Mouse (Mus musculus) ES-CJ7 (cell line): ENCODE results near the gene Mgat4d.
"Not testable (repeated sequence)": the region's sequence is repeated elsewhere in the genome, so short reads cannot be mapped to it uniquely, and the experiment has no call there.

Experiments
- DNase-seq: peaks from one replicate; pipeline ENCODE4 v3.0.0; 2011; ENCODE audit warnings: low read depth, low spot score

The Mgat4d gene

DNA sequence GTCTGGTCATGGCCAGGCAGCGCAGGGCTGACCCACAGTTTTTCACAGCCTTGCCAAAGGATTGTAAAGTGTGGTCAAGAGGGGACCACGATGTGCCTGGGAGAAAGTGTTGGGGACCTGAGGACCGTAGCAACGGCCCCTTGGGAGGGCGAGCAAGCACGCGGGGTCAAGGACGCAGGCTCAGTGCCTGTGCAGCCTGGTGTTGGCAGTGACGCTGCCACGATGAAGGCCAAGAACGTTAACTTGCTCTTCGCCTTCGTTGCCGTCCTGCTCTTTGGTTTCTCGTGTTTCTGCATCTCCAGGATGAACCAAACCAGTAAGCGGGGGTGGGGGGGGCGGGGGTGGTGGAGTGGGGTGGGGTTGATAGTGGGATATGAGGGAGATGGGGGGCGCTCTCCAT lies at the start of gene Mgat4d:
Mgat4d (plus strand) TSS at position 209 of the 400 bp plus-strand sequence.
- no peak for DNase-seq

DNA sequence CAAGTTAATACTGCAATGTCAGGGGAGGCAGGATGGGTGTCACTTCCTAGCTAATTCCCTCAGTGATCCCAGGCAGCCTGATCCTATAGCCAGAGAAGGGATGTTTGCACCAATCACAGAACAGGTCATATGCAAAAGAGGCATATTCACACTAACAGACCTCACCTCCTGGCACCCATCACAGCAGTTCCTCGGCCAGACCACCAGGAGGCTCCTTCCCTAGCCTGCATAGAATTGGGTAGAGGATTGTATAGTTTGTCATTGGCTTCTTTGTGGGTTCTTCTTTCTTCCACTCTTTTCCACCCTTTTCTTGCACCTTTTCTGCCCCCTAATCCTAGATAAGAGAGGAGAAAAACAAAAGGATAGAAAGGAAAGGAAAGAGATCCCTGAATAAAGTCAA lies 48.1 kb upstream of the Mgat4d start:
- peak; percentile 72 for DNase-seq

DNA sequence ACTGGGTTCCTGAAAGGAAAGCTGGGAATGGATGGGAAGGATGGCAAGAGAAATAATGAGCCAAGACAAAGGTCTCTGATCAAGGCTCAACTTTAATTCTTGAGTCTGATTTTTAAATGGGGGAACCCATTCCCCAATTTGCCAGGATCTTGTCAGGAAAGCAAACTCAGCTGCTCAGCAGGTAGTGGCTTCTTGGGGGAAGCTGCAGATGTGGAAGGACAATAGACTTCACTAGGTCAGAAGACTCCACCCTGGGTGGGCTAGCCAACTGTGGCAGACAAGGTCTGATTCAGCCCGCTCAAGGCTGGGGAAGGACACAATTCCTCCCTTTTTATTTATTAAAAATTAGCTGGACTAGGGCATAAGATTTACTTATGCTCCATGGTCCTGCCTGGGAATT lies 43.3 kb upstream of the Mgat4d start:
- peak; percentile 70 for DNase-seq

DNA sequence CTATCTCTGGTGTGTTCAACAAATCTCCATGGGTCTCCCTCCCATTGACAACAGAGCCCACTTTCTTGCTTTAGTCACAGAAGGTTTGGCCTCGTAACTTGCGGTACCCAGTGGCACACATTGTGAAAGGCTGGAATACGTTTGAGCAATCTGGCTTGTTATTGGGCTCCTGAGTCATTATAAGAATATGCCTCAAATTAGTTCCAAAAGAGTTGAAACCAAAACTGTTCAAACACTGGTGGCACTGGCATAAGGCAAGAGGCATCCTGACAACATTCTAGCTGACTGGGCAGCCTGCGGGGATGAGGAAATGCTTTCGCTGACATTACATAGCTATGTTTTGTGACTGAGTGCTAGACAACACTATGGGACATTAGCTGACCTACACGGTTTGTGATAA lies 38.4 kb upstream of the Mgat4d start:
- DNase-seq, result no peak

DNA sequence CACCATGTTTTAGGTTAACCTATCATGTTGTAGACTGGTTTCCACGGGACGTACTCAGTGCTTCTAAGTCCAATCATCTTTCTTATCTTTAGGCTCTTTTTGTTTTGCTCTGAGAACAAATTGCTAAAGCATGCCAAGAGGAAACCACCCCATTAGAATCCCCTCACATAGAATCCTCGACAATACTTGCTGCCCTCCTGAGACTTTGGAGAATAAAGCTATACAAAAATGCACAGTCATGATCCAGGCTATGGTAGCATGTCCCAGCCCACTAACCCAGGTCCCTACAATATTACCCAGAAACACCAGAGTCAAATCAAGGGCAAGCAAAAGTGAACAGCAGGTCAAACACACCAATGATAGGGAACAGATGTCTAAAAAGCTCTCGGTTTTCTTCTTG lies 33.2 kb upstream of the Mgat4d start:
- not testable (repeated sequence) for DNase-seq

DNA sequence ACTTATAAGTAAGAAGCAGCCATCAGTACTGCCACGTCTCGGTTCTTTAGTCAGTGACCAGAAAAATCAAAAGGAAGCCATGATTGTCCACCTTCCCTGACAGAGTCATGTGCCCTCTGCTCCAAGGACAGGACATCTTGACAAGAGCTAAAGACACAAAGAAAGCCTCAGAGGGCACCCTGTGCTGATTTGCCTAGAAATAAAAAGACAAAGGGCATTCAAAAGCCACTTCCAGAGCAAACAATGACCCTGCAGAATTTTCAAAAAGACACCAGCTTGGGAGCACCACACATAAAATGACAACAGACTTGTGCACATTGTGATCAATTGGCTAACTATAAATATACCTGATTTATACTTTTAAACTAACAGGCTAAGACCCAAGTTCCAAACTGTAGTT lies 32.6 kb upstream of the Mgat4d start:
- peak; percentile 49 for DNase-seq

DNA sequence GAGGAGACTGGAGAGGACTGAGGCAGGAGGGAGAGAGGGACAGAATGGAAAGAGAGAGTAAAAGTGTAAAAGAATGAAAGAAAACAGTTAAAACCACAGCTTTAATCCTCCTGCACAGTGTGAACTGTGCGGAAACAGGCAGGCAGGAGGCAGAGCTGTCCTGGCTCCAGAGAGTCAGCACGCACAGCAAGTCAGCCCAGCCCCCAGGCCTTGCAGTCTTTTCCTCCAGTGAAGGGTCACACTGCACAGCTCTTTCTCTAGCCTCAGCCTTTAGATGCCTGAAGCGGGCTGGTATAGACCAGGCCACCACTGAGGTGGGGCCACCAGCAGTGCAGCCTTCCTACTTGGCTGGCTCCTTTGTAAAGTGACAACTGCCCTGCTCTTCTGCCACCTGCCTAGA lies 27.7 kb upstream of the Mgat4d start:
- no peak for DNase-seq

DNA sequence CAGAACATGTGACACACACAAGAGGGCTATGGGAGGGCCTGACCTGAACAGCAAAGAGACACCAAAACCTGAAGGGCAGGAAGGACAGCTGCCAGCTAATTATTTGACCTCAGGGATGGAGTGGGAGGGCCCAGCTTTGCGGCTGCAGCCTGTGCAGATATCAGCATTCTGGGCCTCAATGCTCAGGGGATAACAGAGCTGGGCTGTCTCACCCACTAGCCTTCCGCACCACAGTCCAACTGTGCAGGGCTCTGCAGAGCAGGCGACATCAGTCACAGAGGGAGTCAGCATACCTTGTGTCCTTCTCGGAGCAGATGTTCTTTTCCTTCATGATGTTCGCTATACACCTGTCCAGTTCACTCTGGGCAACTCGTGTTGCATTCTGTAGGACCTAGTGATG lies 25.9 kb upstream of the Mgat4d start:
- no peak for DNase-seq

DNA sequence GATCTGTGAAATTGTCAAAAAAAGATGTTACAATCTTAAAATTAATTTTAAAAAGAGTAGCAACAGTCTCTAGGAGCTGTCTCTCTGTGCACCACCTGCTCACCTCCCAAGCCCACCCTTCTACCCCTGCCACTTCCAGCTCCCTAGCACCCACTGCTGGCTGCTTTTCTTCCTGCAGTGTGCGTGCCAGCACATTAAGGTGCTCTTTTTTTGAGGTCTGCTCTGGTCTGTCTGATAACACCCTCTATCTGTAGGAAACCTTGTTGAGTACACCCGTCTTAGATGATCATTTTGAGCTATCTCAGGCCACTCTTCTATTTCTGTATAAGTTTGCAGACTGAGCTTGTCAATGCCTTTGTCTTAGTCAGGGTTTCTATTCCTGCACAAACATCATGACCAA lies 25.2 kb upstream of the Mgat4d start:
- peak; percentile 48 for DNase-seq

DNA sequence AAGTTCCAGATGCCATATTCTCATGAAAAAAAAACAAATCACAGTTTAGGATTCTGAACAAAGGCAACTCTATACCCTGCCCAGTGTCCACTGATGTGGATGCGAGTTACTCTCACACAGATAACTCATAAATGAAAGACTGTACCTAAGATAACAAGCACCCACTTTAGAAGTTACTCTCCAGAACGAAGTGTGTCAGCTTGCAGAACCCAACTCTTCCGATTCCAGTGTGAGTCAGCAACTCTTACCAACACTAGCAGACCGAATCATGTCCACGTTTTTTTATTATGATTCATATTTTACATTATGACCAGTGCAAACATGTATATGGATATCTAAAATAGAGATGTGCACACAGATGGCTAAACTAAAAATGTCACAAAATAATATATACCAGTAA lies 20.4 kb upstream of the Mgat4d start:
- no peak for DNase-seq

DNA sequence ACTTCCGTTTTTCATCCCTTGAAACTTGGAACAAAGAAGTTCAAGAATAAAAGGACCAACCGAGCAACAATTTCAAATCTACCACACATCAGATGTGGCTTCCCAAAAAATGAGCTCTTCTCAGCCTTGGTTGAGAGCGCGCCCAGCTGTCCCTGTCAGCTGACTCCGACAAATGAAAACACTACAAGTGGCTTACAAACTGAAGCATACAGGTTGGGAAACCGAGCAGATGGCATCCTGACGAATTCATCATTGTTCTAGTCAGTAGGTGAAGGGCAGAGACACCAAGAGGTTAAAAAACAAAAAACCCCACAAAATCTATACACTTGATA lies 16.7 kb upstream of the Mgat4d start:
- peak; percentile 46 for DNase-seq

DNA sequence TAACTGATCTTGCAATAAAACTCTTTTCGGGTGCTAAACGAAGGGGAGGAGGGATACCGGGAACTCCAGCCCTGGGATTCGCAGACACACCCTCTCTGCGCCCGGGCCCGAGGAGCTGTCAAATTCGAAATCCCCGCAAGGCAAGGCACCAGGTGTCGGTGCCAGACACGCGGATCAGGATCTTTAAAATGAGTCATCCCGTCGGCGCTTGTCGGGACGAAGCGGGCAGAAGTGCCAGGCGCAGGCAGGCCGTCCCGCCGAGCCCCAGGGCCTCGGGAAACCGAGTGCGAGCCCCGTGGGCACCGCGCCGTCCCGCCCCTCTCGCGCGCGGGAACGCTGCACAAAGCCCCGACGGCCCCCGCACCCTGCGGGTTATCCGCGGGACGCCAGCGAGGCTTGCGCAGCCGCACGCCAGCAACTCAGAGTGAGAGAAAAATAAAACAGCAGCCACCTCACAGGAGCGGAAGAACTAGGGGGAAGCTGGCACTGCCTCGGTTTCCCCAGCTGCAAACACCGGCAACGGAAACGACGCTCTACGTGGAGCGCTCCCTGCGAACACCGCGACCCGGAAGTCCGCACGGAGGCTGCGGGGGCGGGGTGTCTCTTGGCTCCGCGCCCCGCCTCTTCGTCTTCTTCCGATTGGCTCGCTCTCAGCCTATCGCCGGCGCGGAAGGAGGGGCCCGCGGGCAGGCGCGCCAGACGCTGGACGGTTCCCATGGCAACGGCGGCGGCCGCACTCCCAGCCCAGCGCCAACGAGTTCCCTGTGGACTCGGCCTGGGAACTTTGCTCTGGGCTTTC lies 16.2 kb upstream of the Mgat4d start, which contains the start of gene Elmod2:
Elmod2 (minus strand) TSS at position 588 of the 799 bp plus-strand sequence.
- peak; percentile 95 for DNase-seq

DNA sequence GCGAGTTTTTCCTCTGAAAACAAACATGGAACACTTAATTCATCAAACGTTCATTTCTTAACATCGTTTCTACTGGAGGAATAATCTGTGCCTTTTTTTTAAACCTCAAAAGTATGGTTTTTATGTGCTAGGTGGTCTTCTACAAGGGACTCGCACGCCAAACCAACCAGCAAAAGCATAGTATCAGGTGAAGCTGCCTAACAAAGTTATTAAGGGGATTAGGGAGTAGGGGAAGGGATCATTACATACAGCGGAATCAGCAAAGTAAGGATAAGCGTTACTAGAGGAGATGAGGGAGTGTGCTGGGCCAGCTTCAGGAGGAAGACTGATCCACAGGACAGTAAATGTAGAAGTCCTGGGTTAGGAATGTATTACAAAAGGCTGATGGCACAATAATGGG lies 15.4 kb upstream of the Mgat4d start:
- no peak for DNase-seq

DNA sequence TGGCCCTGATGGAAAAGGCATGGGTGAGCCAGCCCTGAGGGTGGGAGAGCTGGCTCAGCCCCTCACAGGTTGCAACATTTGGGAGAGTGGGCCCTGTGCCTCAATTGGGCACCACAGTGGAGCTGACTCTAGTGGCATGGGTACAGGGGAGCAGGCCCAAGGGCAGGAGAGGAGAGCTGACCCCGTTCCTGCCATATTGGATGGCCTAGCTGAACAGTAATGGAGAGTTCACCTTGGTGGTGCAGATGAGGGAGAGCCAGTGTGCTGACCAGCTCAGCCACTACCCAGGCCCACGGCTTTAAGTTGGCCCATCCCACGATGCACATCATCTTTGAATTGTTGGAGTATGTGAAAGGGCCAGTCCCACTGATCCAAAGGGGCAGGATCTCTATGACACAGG lies 6.2 kb upstream of the Mgat4d start:
- no peak for DNase-seq

DNA sequence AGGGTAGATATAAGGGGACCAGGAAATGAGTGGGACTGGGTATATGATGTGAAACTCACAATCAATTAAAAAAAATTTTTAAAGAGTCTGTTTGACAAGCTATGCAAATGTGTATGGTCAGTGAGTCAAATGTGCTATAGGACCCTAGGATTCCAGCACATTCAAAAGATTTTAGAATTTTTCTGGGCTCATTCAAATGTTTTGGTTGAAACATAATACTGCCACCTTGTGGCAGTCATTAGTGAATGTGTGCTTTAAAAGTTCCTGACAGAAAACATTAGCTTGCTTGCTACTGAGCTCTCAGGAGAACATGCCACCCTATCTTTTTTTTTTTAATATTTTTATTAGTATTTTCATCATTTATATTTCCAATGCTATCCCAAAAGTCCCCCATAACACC lies 5.6 kb upstream of the Mgat4d start:
- DNase-seq, result peak; percentile 38

DNA sequence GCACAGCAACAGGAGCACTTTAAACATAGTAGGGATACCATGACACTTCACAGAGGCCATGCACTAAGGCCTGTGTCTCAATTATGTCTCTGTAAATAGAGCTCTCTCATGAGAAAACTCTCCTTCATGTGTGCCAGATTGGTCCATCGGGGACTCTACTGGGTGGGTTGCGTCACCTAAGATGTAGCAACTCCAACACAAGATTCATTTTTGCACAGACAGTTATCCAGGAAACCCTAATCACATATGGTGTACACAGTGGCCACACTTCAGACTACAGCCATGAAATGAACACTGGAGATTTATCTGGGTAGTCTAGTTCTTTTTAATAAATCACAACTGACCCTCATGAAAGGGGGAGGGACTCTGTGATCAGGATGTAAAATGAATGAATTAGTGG lies 3.0 kb downstream of the Mgat4d start:
- DNase-seq, result no peak

DNA sequence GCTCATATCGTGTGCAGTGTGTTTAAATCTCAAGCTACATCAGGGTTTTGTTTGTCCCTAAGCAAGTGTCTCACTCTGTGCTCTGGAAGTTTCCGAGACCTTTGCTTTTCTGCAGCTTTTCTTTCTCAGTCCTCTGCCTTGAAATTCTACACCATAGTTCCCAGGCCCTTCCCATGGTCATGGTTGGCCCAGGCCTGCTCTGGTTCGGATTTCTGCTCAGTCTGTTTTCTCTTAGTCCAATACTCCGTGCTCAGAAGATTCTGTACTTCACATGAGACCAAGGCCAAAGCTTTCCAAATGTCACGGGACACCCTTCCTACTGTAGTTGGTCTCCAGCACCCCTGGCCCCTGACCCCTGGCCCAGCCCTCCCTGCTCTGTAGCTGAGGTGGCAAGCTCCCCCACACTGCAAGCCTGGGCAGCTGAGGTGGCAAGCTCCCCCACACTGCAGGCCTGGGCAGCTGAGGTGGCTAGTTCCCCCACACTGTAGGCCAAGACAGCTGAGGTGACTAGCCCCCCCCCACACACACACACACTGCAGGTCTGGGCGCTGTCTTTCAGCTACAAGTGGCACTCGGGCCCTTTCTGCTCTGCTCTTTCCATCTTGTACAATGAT lies 15.0 kb downstream of the Mgat4d start:
- no peak for DNase-seq

DNA sequence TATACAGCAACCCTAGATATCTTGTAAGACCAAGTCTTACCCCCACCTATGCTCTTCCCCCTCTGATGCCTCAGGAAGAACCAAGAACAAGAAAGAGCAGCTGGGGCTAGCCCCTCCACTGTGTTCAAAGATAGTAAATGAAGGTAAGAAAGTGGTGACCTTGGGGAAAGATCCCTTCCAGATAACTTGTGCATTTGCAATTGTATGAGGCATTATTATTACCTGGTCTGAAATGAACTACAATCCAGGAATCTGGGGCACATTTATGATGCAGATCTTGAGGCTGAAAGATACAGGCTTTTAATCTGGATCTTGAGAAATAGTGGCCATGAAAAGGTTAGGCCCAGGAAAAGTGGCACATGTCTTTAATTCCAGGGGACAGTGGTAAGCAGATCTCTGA lies 29.0 kb downstream of the Mgat4d start:
- DNase-seq, result peak; percentile 65

DNA sequence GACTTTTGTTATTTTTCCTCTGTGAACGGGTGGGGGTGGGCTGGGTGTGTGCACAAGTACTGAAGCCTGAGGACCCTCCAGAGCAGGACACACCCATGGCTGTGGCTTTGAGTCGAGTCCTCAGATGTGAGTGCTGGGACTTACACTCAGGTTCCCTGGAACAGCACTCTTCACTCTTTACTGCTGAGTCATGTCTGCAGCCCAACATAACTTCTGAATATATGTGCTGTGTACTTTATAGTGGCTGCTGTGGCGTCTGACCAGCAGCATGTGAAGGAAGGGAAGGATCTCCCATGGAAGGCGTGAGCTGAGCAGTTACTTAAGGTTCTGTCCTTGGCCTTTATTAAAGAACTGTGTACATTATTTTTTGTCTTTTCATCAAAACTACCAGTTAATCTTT lies 31.9 kb downstream of the Mgat4d start:
- DNase-seq, result no peak

DNA sequence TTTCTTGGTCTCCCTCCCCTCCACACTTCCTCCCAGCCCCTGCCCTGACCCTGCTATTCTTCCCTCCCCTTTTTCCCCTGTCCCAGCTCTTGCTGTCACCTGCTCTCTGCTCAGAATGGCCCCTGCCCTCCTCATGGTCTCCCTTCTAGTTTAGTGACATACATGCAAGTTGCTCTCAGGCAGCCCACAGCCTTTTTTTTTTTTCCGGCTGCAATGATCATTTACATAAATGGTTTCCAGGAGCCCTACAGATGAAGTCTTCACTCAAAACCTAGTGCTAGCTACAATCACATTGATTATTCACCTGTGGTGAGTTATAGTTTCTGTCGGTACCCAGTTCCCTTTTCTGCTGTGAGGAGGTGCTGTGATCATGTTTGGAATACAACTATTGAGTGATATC lies 32.7 kb downstream of the Mgat4d start:
- DNase-seq, result no peak

DNA sequence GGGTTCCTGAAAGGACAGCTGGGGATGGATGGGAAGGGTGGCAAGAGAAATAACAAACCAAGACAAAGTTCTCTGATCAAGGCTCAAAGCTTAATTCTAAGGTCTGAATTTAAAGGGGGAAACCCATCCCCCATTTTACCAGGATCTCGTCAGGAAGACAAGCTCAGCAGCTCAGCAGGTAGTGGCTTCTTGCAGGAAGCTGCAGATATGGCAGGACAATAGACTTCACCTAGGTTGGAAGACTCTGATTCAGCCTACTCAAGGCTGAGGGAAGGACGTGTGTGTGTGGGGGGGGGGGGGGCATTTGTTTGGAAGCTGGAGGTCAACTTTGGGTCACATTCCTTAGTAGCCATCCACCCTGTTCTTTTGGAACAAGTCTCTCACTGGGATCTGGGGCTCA lies 34.6 kb downstream of the Mgat4d start:
- DNase-seq, result peak; percentile 83

DNA sequence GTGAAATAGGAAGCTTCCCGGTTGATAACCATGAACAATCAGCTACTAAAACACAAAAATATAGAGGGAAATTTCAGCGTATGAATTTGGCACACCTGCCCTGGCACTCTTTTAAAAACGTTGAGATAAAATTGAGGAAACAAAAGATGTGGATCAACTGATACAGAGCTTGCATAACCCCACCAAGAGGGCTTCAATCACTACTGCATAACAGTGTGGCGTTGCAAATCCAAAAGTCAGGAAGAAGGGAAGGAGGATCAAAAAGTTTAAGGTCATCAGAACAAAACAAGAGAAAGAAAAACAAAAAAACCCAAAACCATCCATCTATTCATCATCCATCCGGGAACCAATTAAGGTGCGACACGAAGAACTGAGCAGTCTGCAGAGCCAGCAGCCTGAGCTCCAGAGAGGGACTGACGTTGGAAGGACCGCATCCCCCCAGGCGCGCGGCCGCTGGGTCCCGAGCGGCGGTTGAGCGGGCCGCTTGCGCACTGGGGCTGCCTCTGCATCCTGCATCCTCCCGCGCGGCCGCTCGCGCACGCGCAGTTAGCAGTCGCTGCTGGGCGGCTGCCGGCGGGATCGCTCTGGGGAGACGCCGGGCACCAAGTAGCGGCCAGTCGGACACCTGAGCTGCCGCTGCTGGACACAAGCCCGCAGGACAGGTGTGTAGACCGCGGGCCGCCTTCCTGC lies 41.2 kb downstream of the Mgat4d start, which contains the start of gene Clgn:
Clgn (plus strand) TSS at position 552 of the 690 bp plus-strand sequence.
- DNase-seq, result peak; percentile 84
